Mouse (Mus musculus): Measurements from ENCODE around the gene Atpaf1.

DNA sequence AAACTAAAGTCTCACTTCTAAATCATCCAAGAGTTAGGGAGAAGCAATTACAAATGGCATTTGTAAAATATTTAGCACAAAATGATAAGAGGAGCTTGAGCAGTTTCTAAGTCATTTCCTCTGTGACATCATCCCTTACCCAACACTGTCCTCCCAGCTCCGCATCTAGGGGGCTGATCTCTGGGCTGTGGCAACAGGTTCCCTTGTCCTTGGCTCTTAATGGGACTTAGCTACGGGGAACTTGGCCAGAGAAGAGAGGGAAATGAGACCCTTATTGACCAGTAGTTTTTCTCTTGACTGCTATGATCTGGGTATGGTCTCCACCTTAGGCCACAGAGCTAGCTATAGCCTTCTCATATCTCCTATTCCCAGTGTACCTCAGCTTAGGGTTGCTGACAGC is 40.7 kb downstream of the Atpaf1 start:
- TF ChIP-seq CTCF (conservative IDR thresholded peaks at IDR 0.05; ENCODE audit: low read length) (no peak), NANOG (IDR thresholded peaks at IDR 0.05; ENCODE audit: borderline replicate concordance, low read length) (no peak)
